Mouse (Mus musculus) liver, embryonic 14.5 days (tissue): ENCODE data around the gene Krt79. TPM values are rescaled to one million over a fixed set of nuclear protein-coding genes. Genes with fewer than 3 reads are reported as not detected.

Source experiments
- ATAC-seq: fragments of 200-750 bp; cut with Nextera tagmentation; 2 replicates; pipeline ENCODE4 v1.8.0; 2017; ENCODE audit warnings: moderate number of reproducible peaks, mild to moderate bottlenecking, moderate library complexity; ENCODE audit not compliant: insufficient read depth
- DNase-seq, 3 experiments: peaks; one replicate each; pipeline ENCODE4 v3.0.0-alpha.2; 2012 to 2013; ENCODE audit warnings: low read depth in 3 of 3, low spot score in 3 of 3
- H3K27ac ChIP-seq: fragments of 300-500 bp; sonication (generic); 2 replicates; pipeline ENCODE4 v1.5.1; 2014; ENCODE audit warnings: moderate library complexity, mild to moderate bottlenecking, control low read depth, inconsistent platforms
- H3K27me3 ChIP-seq: fragments of 300-500 bp; sonication (generic); 2 replicates; pipeline ENCODE4 v1.6.1; 2014; ENCODE audit warnings: mild to moderate bottlenecking, low read length, moderate library complexity; ENCODE audit not compliant: control insufficient read depth, insufficient read depth
- H3K36me3 ChIP-seq: fragments of 300-500 bp; sonication (generic); replicated peaks from 2 replicates; pipeline ENCODE4 v1.6.1; 2014; ENCODE audit warnings: low read depth; ENCODE audit not compliant: control insufficient read depth, insufficient read depth
- H3K4me1 ChIP-seq, 2 experiments: fragments of 200-500 bp in 1 of 2; fragments of 300-500 bp in 1 of 2; sonication (generic) in 1 of 2; replicated peaks; 2 replicates each; pipeline ENCODE4 v1.6.1; 2012 to 2014; ENCODE audit warnings: antibody characterized with exemption in 1 of 2, inconsistent platforms in 1 of 2, low read length in 1 of 2; ENCODE audit not compliant: control insufficient read depth in 2 of 2, insufficient read depth in 2 of 2
- H3K4me2 ChIP-seq: fragments of 300-500 bp; sonication (generic); 2 replicates; pipeline ENCODE4 v1.6.1; 2014; ENCODE audit warnings: low read depth, mild to moderate bottlenecking, control low read depth, moderate library complexity
- H3K4me3 ChIP-seq, 2 experiments: fragments of 200-500 bp in 1 of 2; fragments of 300-500 bp in 1 of 2; sonication (generic) in 1 of 2; 2 replicates each; pipeline ENCODE4 v1.5.1; 2012 to 2014; ENCODE audit warnings: low read depth in 2 of 2, low read length in 2 of 2, mild to moderate bottlenecking in 2 of 2, control low read depth in 1 of 2, inconsistent platforms in 1 of 2, moderate library complexity in 1 of 2; ENCODE audit not compliant: insufficient read depth in 1 of 2
- H3K9ac ChIP-seq: fragments of 300-500 bp; sonication (generic); replicated peaks from 2 replicates; pipeline ENCODE4 v1.6.1; 2014; ENCODE audit warnings: mild to moderate bottlenecking, control low read depth, moderate library complexity
- H3K9me3 ChIP-seq: fragments of 300-500 bp; sonication (generic); 2 replicates; pipeline ENCODE4 v1.6.1; 2016; ENCODE audit warnings: low read length, mixed read lengths; ENCODE audit not compliant: control insufficient read depth
- CTCF ChIP-seq: IDR thresholded peaks from 2 replicates; pipeline ENCODE4 v1.5.1; 2016; ENCODE audit warnings: antibody characterized with exemption, low read depth, control low read depth
- EP300 ChIP-seq: IDR thresholded peaks from 2 replicates; pipeline ENCODE4 v1.6.1; 2016; ENCODE audit warnings: antibody characterized with exemption, low read depth
- WGBS: fragments of 180-500 bp; shearing (Covaris S2); extraction: QIAGEN DNeasy Blood & Tissue Kit; methylation state at CpG from one replicate; pipeline ENCODE4 v1.1.7; 2014; ENCODE audit not compliant: insufficient replicate concordance; 5-methylcytosine and 5-hydroxymethylcytosine counted together
- polyA plus RNA-seq, 2 experiments: library from polyadenylated mRNA; depleted of rRNA in 1 of 2; stranded (reverse) in 1 of 2; unstranded in 1 of 2; fragments of >200 nt; fragmentation: Nextera tagmentation in 1 of 2; extraction: Ambion mirVana in 1 of 2; gene quantifications; 2 replicates each; pipeline versions ENCODE4 v1.2.1 to v1.2.3; 2012 to 2014

The Krt79 gene
- polyA plus RNA-seq, 2 experiments = not detected

DNA sequence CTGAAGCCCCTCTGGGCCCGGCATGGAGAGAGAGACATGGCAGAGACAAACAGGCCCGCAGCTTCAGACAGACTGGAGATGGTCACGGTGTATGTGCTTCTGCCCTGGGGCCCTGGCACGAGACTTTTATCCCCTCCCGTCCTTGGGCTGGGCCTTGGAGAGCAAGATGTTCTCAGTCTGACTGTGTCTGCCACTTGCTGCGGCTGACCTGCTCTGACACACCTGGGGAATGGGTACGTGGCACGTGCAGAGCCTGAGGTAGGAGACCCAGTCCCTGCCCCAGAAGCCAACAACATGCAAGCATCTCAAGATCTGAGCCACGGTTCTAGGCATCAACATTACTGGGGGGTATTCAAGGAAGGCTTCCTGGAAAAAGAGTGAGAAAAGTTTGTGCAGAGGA is 14.1 kb upstream of the Krt79 start, which contains the start of gene Krt78:
Gene Krt78 (minus strand): TSS at position 101 of the 400 bp plus-strand sequence.
- no peak within 1 kb of the TSS for H3K4me2 ChIP-seq
- ATAC-seq (no peak), DNase-seq (no peak)
- H3K27ac ChIP-seq = no peak within 1 kb of the TSS
- TF ChIP-seq EP300 (no peak), CTCF (no peak)
- no peaks in the 10 kb centered on the region for H3K9me3 ChIP-seq
- WGBS = 68% methylated on average over 9 of the region's 9 CpGs
- H3K4me3 ChIP-seq = no peak within 1 kb of the TSS
- no peak within 1 kb of the TSS for H3K9ac ChIP-seq
- H3K36me3 ChIP-seq = no peaks in the 10 kb centered on the region
- no peaks in the 10 kb centered on the region for H3K4me1 ChIP-seq
- no peaks in the 10 kb centered on the region for H3K27me3 ChIP-seq

DNA sequence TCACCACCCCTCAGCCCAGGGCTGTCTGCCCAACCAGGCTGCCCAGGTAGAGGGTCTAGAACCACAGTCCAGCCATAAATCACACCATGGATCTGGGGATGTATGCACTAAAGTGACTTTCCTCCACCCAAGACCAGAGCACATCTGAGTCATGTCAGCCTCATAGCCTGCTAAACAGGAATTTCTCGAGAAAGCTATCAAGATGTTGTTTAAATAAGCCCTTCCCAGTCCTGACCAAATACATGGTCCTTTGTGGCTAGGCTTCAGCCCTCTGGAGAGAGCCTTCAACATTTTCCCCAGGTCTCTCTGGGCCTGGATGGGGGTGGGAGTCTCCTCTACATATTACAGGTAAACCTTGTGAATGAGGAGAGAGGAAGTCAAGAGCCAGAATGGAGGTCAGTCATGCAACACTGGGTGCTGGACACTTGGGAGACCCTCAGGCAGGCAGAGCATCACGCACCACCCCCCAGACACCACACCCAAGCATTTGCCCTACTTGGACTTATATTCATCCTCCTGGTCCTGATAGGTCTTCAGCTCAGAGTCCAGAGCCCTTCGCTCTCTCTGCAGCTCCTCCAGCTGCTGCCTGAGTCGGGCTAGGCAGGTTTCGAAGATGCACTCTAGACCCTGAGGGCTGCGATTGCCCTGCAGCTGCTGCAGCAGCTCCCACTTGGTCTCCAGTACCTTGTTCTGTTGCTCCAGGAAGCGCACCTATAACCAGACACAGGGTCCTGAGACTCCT is 12.8 kb upstream of the Krt79 start:
- 65% methylated on average over 7 of the region's 7 CpGs for WGBS
- no peak for DNase-seq

GRCm38 (mm10) chr15:101945430-101945829 is 5.3 kb upstream of the Krt79 start:
- 50% methylated on average over 1 of the region's 1 CpGs for WGBS

More for the DNA sequence above, 12.8 kb upstream of the Krt79 start:
- H3K9me3 ChIP-seq = no peaks in the 10 kb centered on the region
- no peak overlapping the region for H3K4me3 ChIP-seq
- no peaks in the 10 kb centered on the region for H3K36me3 ChIP-seq
- H3K9ac ChIP-seq = no peak overlapping the region
- no peak overlapping the region for H3K4me2 ChIP-seq
- TF ChIP-seq CTCF (no peak), EP300 (no peak)
- H3K27me3 ChIP-seq = no peaks in the 10 kb centered on the region
- H3K27ac ChIP-seq = no peak overlapping the region
- ATAC-seq = no peak
- no peaks in the 10 kb centered on the region for H3K4me1 ChIP-seq

DNA sequence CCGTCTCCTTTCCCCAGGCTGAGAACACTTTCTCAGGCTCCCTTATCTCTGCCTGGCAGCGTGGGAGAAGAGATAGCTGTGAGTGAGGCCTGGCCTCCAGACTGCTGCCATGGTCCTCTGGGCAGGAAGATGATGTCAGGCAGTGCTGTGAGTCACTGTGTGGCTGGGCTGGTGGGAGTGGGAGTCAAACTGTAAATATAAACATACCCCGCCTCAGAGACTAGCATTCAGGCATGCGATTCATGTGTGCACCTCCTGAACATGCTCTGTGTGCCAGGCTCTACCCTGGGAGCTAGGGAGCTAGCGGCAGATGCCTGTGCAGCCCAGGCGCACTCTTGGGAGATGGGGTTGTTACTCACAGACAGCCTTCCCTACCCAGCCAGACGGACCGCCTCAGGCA is 1.8 kb upstream of the Krt79 start:
- DNase-seq (no peak), ATAC-seq (no peak)
- no peak overlapping the region for H3K4me2 ChIP-seq
- no peak overlapping the region for H3K4me3 ChIP-seq
- no peaks in the 10 kb centered on the region for H3K36me3 ChIP-seq
- no peaks in the 10 kb centered on the region for H3K27me3 ChIP-seq
- no peak overlapping the region for H3K27ac ChIP-seq
- no peak overlapping the region for H3K9ac ChIP-seq
- H3K4me1 ChIP-seq = no peaks in the 10 kb centered on the region
- H3K9me3 ChIP-seq = no peaks in the 10 kb centered on the region
- no peak for TF ChIP-seq CTCF
- no peak for TF ChIP-seq EP300
- WGBS = 26% methylated on average over 8 of the region's 8 CpGs

More at GRCm38 (mm10) chr15:101945430-101945829, 5.3 kb upstream of the Krt79 start:
- Histone ChIP-seq H3K36me3 (no peaks in the 10 kb centered on the region), H3K27me3 (no peaks in the 10 kb centered on the region), H3K27ac (no peak overlapping the region), H3K4me3 (no peak overlapping the region), H3K4me1 (no peaks in the 10 kb centered on the region), H3K9ac (no peak overlapping the region), H3K4me2 (no peak overlapping the region), H3K9me3 (no peaks in the 10 kb centered on the region)
- DNase-seq = no peak
- no peak for ATAC-seq
- TF ChIP-seq CTCF (no peak), EP300 (no peak)

DNA sequence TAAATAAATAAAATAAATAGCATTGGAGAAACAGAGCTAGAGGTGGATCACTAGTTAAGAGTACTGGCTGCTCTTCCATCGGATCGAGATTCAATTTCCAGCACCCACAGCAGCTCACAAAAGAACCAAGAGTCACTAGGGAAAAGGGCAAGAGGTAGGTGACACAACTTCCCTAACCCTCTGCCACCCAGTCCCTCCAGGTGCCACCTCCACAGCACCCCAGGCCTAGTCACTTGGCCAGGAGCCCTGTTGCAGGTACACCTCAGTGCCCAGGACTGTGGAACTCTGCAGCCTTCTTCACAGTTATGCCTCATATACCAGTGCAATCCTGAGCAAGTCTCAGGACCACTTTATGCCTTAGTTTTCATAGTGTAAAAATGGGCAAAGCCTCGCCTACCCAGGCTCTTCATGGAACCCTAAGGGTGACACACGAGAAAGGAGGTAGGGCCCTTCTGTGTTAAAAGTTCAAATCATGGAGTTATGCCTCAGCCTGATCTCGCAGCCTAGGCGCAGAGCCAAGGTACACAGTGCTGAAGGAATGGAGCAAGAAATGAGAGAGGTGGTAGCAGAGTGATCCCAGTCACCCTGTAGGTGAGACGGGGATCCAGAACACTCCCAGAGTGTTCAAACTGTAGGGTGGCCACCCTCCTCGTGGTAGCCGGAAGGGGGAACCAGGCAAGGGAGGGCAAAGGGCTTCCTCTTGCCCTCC is 1.4 kb downstream of the Krt79 start:
- H3K27ac ChIP-seq = no peak overlapping the region
- H3K27me3 ChIP-seq = no peaks in the 10 kb centered on the region
- WGBS = 60% methylated on average over 9 of the region's 9 CpGs
- H3K9me3 ChIP-seq = no peaks in the 10 kb centered on the region
- H3K9ac ChIP-seq = no peak overlapping the region
- no peak overlapping the region for H3K4me2 ChIP-seq
- ATAC-seq (no peak), DNase-seq (no peak)
- no peaks in the 10 kb centered on the region for H3K36me3 ChIP-seq
- no peaks in the 10 kb centered on the region for H3K4me1 ChIP-seq
- H3K4me3 ChIP-seq = no peak overlapping the region
- TF ChIP-seq CTCF (no peak), EP300 (no peak)
